Mouse (Mus musculus) telencephalon, adult 2 months (tissue): ENCODE measurements at regions not wholly inside any gene's neighbourhood (a gene's known extent, or its start where the extent isn't known, plus 50 kb on each side); places are given as distances from the start of the nearest gene placed in this dataset.

ENCODE experiments used
- DNase-seq: peaks from one replicate; pipeline ENCODE4 v3.0.0-alpha.2; 2011; ENCODE audit warnings: low read depth, low spot score

DNA sequence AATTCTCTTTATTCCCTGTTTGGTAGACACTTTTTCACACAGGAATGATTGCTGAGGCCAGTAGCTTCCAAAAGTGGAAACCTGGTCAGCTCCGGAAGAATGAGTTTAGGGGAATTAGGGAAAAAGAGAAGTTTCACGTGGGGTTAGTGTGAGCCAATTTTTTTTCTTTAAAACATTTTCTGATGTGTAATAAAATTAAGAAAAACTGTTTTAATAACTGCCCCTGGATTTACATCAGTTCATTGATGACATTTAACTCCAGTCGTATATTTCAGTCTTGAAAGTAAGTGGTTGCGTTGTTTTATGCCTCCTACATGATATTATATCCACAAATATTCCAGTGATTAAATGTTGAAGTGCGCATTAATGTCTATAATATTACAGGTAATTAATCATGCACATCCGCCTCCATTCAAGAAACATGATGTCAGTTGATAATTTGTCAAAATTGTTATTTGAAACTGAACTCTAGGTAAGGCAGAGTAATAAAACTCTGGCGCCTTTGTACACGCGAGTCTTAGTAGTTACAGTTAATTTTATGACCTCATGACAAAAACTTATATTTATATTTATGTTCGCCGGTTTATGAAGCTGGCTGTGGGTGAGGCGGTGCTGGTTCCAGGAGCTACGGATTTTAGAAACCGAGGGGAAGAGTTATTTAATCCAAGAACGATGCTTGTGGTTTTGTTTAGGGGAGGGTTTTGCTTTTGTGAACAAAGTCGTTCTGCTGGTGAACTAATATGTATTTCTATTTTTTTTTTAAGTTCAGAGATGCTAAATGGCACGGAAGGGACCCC, 252.5 kb upstream of the Nfe2l3 start:
- no peak for DNase-seq

DNA sequence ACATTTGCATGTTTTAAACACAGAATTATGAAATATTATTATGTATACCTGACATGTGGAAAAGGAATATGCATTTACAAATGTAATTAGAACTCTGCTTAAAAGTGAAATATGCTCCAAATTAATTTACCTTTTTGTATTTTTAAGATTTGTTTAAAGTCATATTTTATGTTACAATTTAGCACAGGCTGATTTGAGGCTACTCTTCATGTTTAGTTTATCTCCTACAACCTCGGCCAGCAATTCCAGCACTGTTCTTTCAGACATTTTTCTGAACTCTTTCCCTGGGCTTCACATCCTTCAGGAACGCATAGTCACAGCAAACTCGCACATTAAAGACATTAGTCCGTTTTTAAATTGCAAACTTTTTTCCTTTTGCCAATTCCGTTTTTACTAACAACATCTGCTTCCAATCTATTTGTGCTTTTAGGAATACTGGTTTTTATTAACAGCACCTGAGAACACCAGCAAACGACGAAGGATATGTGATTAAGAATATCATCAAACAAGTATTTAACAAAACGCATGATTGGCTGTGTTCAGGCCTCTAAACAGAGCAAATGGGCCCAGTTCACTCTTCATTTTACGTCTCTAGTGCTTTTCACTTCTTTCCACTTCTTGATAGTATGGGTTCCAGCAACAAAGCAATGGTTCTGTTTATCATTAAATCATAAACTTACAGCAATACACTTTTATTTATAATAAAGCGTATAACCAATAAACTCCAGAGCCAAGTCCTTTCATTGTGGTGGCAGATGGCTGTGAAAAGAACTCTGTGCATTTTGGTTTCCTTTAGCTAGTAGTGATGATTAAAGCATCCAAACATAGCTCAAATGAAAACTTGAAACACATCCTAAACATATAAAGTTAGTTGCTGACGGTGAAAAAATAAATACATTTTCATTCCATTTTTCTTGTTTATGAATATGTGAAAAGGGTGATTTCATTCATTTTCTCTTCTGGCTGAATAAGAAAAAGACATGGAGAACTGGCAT, 251.3 kb upstream of the Nfe2l3 start:
- no peak for DNase-seq

DNA sequence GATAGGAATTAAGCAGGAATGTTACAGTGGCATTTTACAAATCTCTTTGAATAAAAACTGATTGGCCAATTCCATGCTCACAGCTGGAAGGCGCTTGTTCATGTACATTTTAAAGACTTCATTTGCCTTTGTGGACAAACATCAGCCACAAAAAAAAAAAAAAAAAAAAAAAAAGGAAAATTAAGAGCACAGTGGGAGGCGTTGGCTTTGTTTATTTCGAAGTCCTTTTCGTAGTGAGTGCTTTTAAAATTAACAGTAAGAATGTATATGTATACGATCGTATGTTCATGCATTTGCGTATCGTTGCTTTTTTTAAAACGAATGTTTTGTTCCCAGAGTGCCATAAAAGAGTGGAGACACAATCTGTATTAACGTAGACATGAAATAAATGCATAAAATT, 250.6 kb upstream of the Nfe2l3 start:
- no peak for DNase-seq

DNA sequence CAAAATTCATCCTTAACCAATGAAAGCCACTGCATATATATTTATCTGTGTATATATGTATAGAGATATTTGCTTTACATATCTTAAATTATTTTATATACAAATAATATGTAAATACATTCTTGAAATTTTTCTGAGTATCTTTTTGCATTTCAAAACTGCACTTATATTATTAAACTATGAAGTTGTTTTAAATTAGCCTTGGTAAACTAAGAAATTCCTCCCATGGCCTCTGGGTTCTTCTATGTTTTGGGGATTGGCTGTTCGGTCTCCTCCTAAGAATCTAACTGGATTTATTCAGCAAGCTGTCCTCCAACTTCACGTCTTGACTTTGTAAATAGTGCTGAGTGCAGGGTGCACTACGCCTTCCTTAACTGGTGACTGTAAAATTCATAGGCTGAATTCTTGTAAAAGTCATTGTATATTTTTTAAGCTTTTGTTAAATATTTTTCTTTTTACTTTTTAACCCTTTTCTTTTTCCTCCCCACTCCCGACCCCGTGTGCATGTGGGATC, 249.6 kb upstream of the Nfe2l3 start:
- DNase-seq, result no peak

GRCm38 (mm10) chr6:51183576-51184420, 248.7 kb upstream of the Nfe2l3 start:
- no peak for DNase-seq

DNA sequence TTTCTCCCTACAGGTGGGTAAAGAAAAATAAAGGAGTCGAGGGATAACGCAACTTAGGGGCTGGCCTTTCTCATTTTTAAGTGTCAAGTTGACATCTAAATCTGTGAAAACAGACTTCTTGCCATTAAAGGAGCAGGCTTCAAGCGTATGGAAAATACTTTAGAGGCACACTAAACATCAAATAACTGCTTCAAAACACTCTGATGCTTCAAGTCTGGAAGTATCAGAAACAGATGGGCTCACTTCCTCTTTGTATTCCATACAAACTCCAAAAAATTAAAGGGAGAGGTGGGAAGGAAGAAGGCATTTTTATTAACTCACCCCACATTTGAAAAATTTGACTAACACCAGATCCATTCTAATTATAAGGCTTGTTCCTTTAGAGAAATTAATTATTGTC, 248.0 kb upstream of the Nfe2l3 start:
- no peak for DNase-seq

DNA sequence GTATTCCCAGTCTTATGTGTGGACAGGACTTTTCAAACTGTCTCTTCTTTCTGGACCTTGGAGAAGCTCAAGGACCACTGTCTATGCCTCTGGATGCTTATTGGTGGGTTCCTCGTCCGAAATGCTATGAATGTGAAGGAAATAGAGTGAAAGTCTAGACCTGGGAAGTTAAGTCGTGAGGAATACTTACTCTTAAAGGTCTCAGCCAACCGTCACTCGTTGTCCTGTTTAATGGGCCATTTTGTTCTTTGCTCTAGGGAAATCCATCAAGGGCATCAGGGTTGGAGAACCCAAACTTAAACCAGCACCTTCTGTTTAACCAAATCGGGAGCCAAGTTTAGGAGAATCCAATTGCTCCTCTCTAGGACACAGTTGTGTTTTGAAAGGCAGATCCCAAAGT, 247.3 kb upstream of the Nfe2l3 start:
- no peak for DNase-seq

- DNase-seq, result no peak
Measured at GRCm38 (mm10) chr6:51189173-51189572, 243.3 kb upstream of the Nfe2l3 start.

DNA sequence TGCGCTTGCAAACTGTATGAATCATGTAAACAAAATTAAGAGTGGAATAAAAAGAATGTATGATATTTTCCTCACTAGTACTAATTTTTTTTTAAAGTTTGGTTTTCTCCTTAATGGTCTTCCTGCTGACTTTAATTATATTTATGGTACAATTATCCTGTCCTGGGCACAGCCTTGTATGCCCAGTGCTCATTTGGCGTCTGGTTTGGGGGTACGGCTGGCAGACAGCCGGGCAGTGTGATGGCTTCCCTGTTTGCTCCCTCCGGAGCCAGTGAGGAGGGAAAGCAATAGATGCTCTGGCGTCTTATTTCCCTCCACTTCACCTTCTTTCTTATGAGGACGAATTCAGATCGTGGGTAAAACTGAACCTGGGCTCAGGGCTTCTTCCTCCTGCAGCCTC, 239.6 kb upstream of the Nfe2l3 start:
- no peak for DNase-seq

- DNase-seq, result no peak
Measured at GRCm38 (mm10) chr6:51193356-51193755, 239.1 kb upstream of the Nfe2l3 start.

DNA sequence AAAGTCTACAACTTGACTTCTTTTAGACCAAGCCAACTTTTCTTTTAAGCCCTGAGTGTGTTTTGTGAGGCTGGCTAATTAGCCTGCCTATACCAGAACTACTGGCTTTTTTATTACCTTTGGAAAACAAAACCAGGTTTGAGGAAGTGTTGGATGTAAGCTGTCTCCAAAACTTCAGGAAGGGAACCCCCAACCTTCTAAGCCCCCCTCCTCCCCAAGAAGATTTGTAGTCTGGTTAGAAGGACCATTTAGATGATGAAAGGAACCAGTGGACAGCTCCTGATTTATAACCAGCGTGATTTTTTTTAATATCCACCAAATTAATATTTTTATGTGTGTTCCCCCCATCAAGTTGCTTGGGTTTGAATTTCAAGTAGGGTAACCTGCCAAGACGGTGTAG, 236.1 kb upstream of the Nfe2l3 start:
- DNase-seq, result no peak

DNA sequence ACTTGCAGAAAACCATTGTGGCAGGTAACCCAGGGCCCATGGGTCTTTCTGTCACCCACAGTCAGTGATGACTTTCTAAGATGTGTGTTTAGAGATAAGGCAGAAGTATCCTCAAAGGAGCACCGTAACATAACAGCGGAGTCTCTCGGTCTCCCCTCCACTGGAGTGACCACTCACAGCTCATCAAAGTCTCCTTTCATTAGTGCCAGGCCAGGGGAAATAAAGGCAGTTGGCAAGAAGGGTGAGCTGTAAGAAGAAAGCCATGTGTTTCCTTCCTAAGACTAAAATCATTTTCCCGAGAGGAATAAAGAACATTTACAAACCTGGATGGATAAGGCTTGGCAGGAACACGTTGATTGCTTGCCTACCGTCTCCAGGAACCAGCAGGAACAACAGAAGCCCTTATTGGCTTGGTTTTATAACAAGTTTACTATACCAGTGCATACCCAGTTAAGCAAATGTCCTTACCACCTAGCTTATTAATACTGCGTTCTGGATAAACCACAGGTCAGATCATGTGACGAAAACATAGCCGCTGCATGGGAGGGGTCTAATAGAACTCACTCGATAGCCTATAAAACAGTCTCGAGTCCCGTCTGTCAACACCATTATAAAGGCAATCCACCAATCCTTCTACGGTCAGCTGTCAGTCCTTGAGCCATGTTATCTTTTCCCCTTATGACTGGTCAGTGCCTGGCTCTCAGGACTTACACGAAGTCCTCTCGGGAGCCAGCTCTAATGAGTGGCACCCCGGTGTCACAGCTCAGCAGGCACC, 235.3 kb upstream of the Nfe2l3 start:
- DNase-seq, result no peak

DNA sequence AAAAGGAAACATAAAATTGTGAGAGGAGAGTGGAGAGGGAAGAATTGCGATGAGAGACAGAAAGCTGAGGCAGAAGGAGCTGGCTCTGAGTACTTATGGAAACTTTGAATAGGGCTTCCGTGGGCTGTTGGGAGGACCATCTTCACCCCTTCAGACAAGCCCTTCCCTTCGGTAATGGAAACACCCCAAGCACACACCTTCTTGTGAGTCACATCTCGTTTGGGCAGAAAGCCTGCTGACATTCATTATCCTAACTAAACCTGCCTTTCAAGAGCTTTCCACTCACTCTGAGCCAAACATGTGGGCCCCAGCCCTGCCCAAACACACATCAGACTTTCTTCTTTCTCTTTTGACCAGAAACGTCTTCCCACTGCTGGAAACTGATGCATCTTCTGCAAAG, 232.3 kb upstream of the Nfe2l3 start:
- DNase-seq, result no peak

DNA sequence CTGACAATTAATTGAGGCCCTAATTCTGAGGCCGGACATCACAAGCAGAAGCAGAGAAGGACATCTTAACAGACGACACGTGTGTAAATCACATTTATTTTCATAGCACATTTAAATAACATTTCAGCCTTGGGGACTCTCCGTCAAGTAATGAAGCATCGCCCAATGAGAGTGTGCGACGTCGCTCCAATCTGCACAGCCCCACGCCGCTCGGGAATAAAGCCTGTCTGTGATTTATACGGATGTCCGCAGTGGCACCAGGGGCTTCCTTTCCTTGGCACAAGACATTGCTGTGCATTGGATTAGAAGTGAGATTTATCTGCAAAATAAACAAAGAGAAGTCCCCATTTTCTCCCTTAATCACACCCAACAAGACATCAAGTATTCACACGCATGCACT, 231.6 kb upstream of the Nfe2l3 start:
- DNase-seq, result no peak

DNA sequence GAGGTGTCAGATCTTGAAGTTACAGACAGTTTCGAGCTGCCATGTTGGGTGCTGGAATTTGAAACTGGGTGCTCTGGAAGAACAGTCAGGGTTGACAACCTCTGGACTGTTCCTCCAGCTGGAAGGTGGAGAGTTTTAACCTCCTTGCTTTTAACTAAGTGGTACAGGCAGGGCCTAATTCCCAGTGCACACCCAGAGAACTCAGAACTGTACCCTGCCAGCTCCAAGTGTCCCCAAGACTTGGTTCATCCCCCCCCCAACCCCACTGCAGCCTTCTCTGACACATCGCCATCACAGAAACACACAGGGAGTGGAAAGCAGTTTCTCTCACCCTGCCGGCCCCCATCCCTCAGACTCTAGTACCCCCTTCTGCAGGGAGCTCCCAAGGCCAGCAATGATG, 228.2 kb upstream of the Nfe2l3 start:
- DNase-seq, result no peak

DNA sequence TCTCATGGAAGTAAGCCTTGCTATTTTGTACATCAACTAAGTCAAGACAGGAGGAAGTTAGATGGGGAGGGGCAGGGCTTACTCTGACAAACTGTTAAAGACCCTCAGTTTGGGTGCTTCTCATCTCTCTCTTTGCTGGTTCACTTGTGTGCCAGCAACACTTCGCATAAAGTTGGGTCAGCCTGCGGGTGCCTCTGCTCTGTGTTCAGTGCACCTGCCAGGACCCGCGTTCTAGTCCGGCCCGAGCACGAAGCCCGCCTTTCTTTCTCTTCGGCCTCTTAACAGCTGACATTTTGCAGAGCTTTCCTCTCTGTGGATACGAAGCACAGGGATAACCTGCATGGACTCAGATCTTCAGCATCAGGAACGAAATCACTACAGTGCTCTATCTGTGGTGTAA, 227.1 kb upstream of the Nfe2l3 start:
- DNase-seq, result no peak

GRCm38 (mm10) chr6:51206712-51207505, 225.6 kb upstream of the Nfe2l3 start:
- peak; percentile 17 for DNase-seq

GRCm38 (mm10) chr6:51207587-51208361, 224.7 kb upstream of the Nfe2l3 start:
- no peak for DNase-seq
